8 mouse cellular contexts compared by ENCODE assay signal in genomic region chr4:141445328-141445720, GRCm38 (mm10). TPM values are rescaled to one million over a fixed set of nuclear protein-coding genes. Genes with fewer than 3 reads are reported as not detected.
A peak's percentile ranks its signal among the peaks of the same experiment; 100 is the strongest.
DNase-seq lines count a peak whose midpoint lies in the region; ATAC-seq lines count a peak whose summit lies in the region.
"Had no signal": no experiment of that assay in that cellular context is flagged by ENCODE, and none has a peak within 500 bp of the region (broad histone marks: within the 10 kb centered on the region; RNA-seq: fewer than 3 reads in every experiment).

No protein-coding gene starts in this region.

- no peaks in the 10 kb centered on the region for H3K9me3 ChIP-seq in megakaryocyte, embryonic 14.5 days
- no peaks in the 10 kb centered on the region for H3K9me3 ChIP-seq in embryonic facial prominence, embryonic 11.5 days (replicated peaks; ENCODE audit: control insufficient read depth, low read length)
- no peaks in the 10 kb centered on the region for H3K9me3 ChIP-seq in intestine, embryonic 16.5 days (ENCODE audit: control insufficient read depth, low read length)
- H3K9me3 ChIP-seq in neural tube, embryonic 15.5 days (replicated peaks), result no peaks in the 10 kb centered on the region

- peak overlapping the region; percentile 98 for H3K9ac ChIP-seq in embryonic facial prominence, embryonic 11.5 days (replicated peaks; ENCODE audit: low read length)
- H3K9ac ChIP-seq in intestine, embryonic 16.5 days (ENCODE audit: low read depth, low read length), result peak overlapping the region; percentile 95
- H3K9ac ChIP-seq in neural tube, embryonic 15.5 days (replicated peaks), result peak overlapping the region; percentile 96

- peaks cover 36% of the 10 kb centered on the region for H3K36me3 ChIP-seq in megakaryocyte, embryonic 14.5 days (replicated peaks; ENCODE audit: low read length)
- peaks cover 4% of the 10 kb centered on the region for H3K36me3 ChIP-seq in embryonic facial prominence, embryonic 11.5 days (replicated peaks; ENCODE audit: control insufficient read depth, insufficient read depth, low read depth, low read length)
- H3K36me3 ChIP-seq in intestine, embryonic 16.5 days (ENCODE audit: control insufficient read depth, insufficient read depth, low read length), result no peaks in the 10 kb centered on the region
- H3K36me3 ChIP-seq in neural tube, embryonic 15.5 days, result peaks cover 36% of the 10 kb centered on the region

- no peak overlapping the region for H3K27ac ChIP-seq in embryonic facial prominence, embryonic 11.5 days (replicated peaks; ENCODE audit: low read depth, low read length)
- H3K27ac ChIP-seq in intestine, embryonic 16.5 days (ENCODE audit: low read length), result no peak overlapping the region
- peak overlapping the region; percentile 87 for H3K27ac ChIP-seq in neural tube, embryonic 15.5 days (replicated peaks)

- H3K27me3 ChIP-seq in megakaryocyte, embryonic 14.5 days (replicated peaks), result no peaks in the 10 kb centered on the region
- H3K27me3 ChIP-seq in embryonic facial prominence, embryonic 11.5 days (ENCODE audit: control insufficient read depth, insufficient read depth, low read length), result no peaks in the 10 kb centered on the region
- no peaks in the 10 kb centered on the region for H3K27me3 ChIP-seq in intestine, embryonic 16.5 days (replicated peaks; ENCODE audit: control insufficient read depth, insufficient read depth, low read length)
- no peaks in the 10 kb centered on the region for H3K27me3 ChIP-seq in neural tube, embryonic 15.5 days (replicated peaks)

- peak; percentile 20 for DNase-seq in embryonic facial prominence, embryonic 11.5 days (ENCODE audit: low spot score)
- no peak for DNase-seq in layer of hippocampus, adult 18-20 months (ENCODE audit: low spot score in 2 of 2)
- no peak for DNase-seq in spleen, postnatal 36 days (ENCODE audit: low spot score in 2 of 2)

- peak overlapping the region; percentile 81 for H3K4me2 ChIP-seq in embryonic facial prominence, embryonic 11.5 days (ENCODE audit: low read depth, low read length)
- peak overlapping the region; percentile 90 for H3K4me2 ChIP-seq in intestine, embryonic 16.5 days (ENCODE audit: low read depth, low read length)
- peak overlapping the region; percentile 73 for H3K4me2 ChIP-seq in neural tube, embryonic 15.5 days

- peaks cover 48% of the 10 kb centered on the region for H3K4me1 ChIP-seq in megakaryocyte, embryonic 14.5 days
- H3K4me1 ChIP-seq in embryonic facial prominence, embryonic 11.5 days (ENCODE audit: control insufficient read depth, insufficient read depth, low read length), result peaks cover 2% of the 10 kb centered on the region; the same call in 1 of the 2 replicates
- H3K4me1 ChIP-seq in intestine, embryonic 16.5 days (ENCODE audit: control insufficient read depth, insufficient read depth, low read length), result peaks cover 19% of the 10 kb centered on the region
- H3K4me1 ChIP-seq in neural tube, embryonic 15.5 days, result peaks cover 24% of the 10 kb centered on the region

- peak overlapping the region; percentile 98 for H3K4me3 ChIP-seq in megakaryocyte, embryonic 14.5 days (replicated peaks)
- H3K4me3 ChIP-seq in embryonic facial prominence, embryonic 11.5 days (ENCODE audit: low read depth, low read length), result peak overlapping the region; percentile 100
- peak overlapping the region; percentile 97 for H3K4me3 ChIP-seq in intestine, embryonic 16.5 days (ENCODE audit: low read length)
- H3K4me3 ChIP-seq in neural tube, embryonic 15.5 days (replicated peaks), result peak overlapping the region; percentile 100

- 16% methylated on average over 14 of the region's 14 CpGs for WGBS in embryonic facial prominence, embryonic 11.5 days
- 11% methylated on average over 14 of the region's 14 CpGs for WGBS in intestine, embryonic 16.5 days
- 13% methylated on average over 14 of the region's 14 CpGs for WGBS in neural tube, embryonic 15.5 days

- ATAC-seq in megakaryocyte, adult 5-6 weeks (ENCODE audit: poor library complexity, severe bottlenecking), result no peak
- ATAC-seq in embryonic facial prominence, embryonic 11.5 days (replicated peaks; ENCODE audit: insufficient number of reproducible peaks, low FRiP score, low TSS enrichment, low read depth), result no peak
- 0 out of 2 replicates have a peak, but pooled peaks have one; percentile 1 for ATAC-seq in intestine, embryonic 16.5 days
- 0 out of 2 replicates have a peak, but pooled peaks have one; percentile 1 for ATAC-seq in neural tube, embryonic 15.5 days (ENCODE audit: low FRiP score)

RNA-seq across cellular contexts. Expression of gene Zbtb17, which starts 0.9 kb away (rescaled TPM):
- polyA plus RNA-seq in megakaryocyte, embryonic 14.5 days (2012; ENCODE audit: insufficient read depth, low replicate concordance), result 32.4 and 41.2 TPM in 2 replicates
- total RNA-seq in megakaryocyte, adult 5-6 weeks (2015), result 12.7 TPM in 2 replicates
- 12.5 and 19.4 TPM in 2 replicates for total RNA-seq in megakaryocyte, adult 5-6 weeks (2017)
- 35.4 and 43.3 TPM in 2 replicates for polyA plus RNA-seq in embryonic facial prominence, embryonic 11.5 days (2014; fragmentation: Nextera tagmentation; extraction: Ambion mirVana)
- 21.5 and 27.2 TPM in 2 replicates for polyA plus RNA-seq in intestine, embryonic 16.5 days (2015; fragmentation: Nextera tagmentation; extraction: Ambion mirVana)
- polyA plus RNA-seq in neural tube, embryonic 15.5 days (2015; fragmentation: Nextera tagmentation; extraction: Ambion mirVana), result 34.8 and 34.9 TPM in 2 replicates
- 10 to 100 TPM; 32.4 to 36.4 TPM for total RNA-seq in layer of hippocampus, adult 18-20 months (2021)

RNA-seq across cellular contexts. Expression of gene Srarp, which starts 9.4 kb away (rescaled TPM):
- polyA plus RNA-seq in megakaryocyte, embryonic 14.5 days (2012; ENCODE audit: insufficient read depth, low replicate concordance), result not detected in 2 replicates
- total RNA-seq in megakaryocyte, adult 5-6 weeks (2015), result not detected in 2 replicates
- not detected in 2 replicates for total RNA-seq in megakaryocyte, adult 5-6 weeks (2017)
- not detected in 2 replicates for polyA plus RNA-seq in embryonic facial prominence, embryonic 11.5 days (2014; fragmentation: Nextera tagmentation; extraction: Ambion mirVana)
- not detected in 2 replicates for polyA plus RNA-seq in intestine, embryonic 16.5 days (2015; fragmentation: Nextera tagmentation; extraction: Ambion mirVana)
- 0.27 and 0.58 TPM in 2 replicates for polyA plus RNA-seq in neural tube, embryonic 15.5 days (2015; fragmentation: Nextera tagmentation; extraction: Ambion mirVana)
- total RNA-seq in layer of hippocampus, adult 18-20 months (2021), result 1 to 10 TPM; 2.4 to 3.9 TPM
- total RNA-seq: hematopoietic stem cell, adult 5-6 weeks had no signal

RNA-seq across cellular contexts. Expression of gene Hspb7, which starts 24.7 kb away (rescaled TPM):
- polyA plus RNA-seq in megakaryocyte, embryonic 14.5 days (2012; ENCODE audit: insufficient read depth, low replicate concordance), result not detected in 2 replicates
- total RNA-seq in megakaryocyte, adult 5-6 weeks (2015), result not detected in 2 replicates
- total RNA-seq in megakaryocyte, adult 5-6 weeks (2017), result not detected in 2 replicates
- polyA plus RNA-seq in embryonic facial prominence, embryonic 11.5 days (2014; fragmentation: Nextera tagmentation; extraction: Ambion mirVana), result 0.10 and 0.45 TPM in 2 replicates
- polyA plus RNA-seq in intestine, embryonic 16.5 days (2015; fragmentation: Nextera tagmentation; extraction: Ambion mirVana), result 5.3 and 6.6 TPM in 2 replicates
- polyA plus RNA-seq in neural tube, embryonic 15.5 days (2015; fragmentation: Nextera tagmentation; extraction: Ambion mirVana), result 0.31 and 1.0 TPM in 2 replicates
- not detected for total RNA-seq in layer of hippocampus, adult 18-20 months (2021)

RNA-seq across cellular contexts. Expression of gene Clcnkb, which starts 29.5 kb away (rescaled TPM):
- not detected in 2 replicates for polyA plus RNA-seq in megakaryocyte, embryonic 14.5 days (2012; ENCODE audit: insufficient read depth, low replicate concordance)
- not detected in 2 replicates for total RNA-seq in megakaryocyte, adult 5-6 weeks (2015)
- total RNA-seq in megakaryocyte, adult 5-6 weeks (2017), result not detected in 2 replicates
- polyA plus RNA-seq in embryonic facial prominence, embryonic 11.5 days (2014; fragmentation: Nextera tagmentation; extraction: Ambion mirVana), result not detected in 2 replicates
- 0.24 TPM in 1 of 2 replicates, not detected in the other for polyA plus RNA-seq in intestine, embryonic 16.5 days (2015; fragmentation: Nextera tagmentation; extraction: Ambion mirVana)
- 0.27 TPM in 1 of 2 replicates, not detected in the other for polyA plus RNA-seq in neural tube, embryonic 15.5 days (2015; fragmentation: Nextera tagmentation; extraction: Ambion mirVana)
- not detected for total RNA-seq in layer of hippocampus, adult 18-20 months (2021)
- total RNA-seq: hematopoietic stem cell, adult 5-6 weeks had no signal

RNA-seq across cellular contexts. Expression of gene Clcnka, which starts 46.8 kb away (rescaled TPM):
- polyA plus RNA-seq in megakaryocyte, embryonic 14.5 days (2012; ENCODE audit: insufficient read depth, low replicate concordance), result not detected in 2 replicates
- total RNA-seq in megakaryocyte, adult 5-6 weeks (2015), result not detected in 2 replicates
- total RNA-seq in megakaryocyte, adult 5-6 weeks (2017), result not detected in 2 replicates
- 0.27 and 0.45 TPM in 2 replicates for polyA plus RNA-seq in embryonic facial prominence, embryonic 11.5 days (2014; fragmentation: Nextera tagmentation; extraction: Ambion mirVana)
- 0.13 and 0.15 TPM in 2 replicates for polyA plus RNA-seq in intestine, embryonic 16.5 days (2015; fragmentation: Nextera tagmentation; extraction: Ambion mirVana)
- polyA plus RNA-seq in neural tube, embryonic 15.5 days (2015; fragmentation: Nextera tagmentation; extraction: Ambion mirVana), result 0.33 TPM in 1 of 2 replicates, not detected in the other
- not detected for total RNA-seq in layer of hippocampus, adult 18-20 months (2021)
- total RNA-seq: hematopoietic stem cell, adult 5-6 weeks had no signal

Comparison
In these comparisons a context has a peak if more than half of its experiments do, and no peak if none do; other contexts are left out.
1. ATAC-seq: peak in intestine, embryonic 16.5 days (single experiment) and neural tube, embryonic 15.5 days (single experiment); none in megakaryocyte, adult 5-6 weeks (single experiment) and embryonic facial prominence, embryonic 11.5 days (single experiment).
2. Peak in every context shown above with its lines, with median percentiles within 50 percentile points of each other: H3K4me3 ChIP-seq, H3K4me2 ChIP-seq and H3K9ac ChIP-seq.